Mouse (Mus musculus) layer of hippocampus, postnatal 25 days (tissue): ENCODE results near the gene Wdr13. TPM values are rescaled to one million over a fixed set of nuclear protein-coding genes. Genes with fewer than 3 reads are reported as not detected.
"Not testable (repeated sequence)": the region's sequence is repeated elsewhere in the genome, so short reads cannot be mapped to it uniquely, and the experiment has no call there.

Source experiments
- DNase-seq, 2 experiments: peaks; one replicate each; pipeline ENCODE4 v3.0.0; 2022; ENCODE audit warnings: mixed read lengths in 2 of 2, low spot score in 1 of 2; ENCODE audit errors: extremely low spot score in 1 of 2
- total RNA-seq, 2 experiments: library from RNA; stranded (reverse); gene quantifications; 2 replicates each; pipeline ENCODE4 v1.2.3; 2021

Wdr13 gene
- total RNA-seq, 2 experiments from 2014 or later = 199 to 214 TPM

GRCm38 (mm10) chrX:8115275-8115674, 17.4 kb downstream of the Wdr13 start:
- DNase-seq = no peak

GRCm38 (mm10) chrX:8105019-8105418, 27.7 kb downstream of the Wdr13 start:
- no peak for DNase-seq

GRCm38 (mm10) chrX:8102213-8102668, 30.5 kb downstream of the Wdr13 start:
- no peak for DNase-seq

- DNase-seq = peak; percentile 25 to 40
Observed at GRCm38 (mm10) chrX:8101017-8101416, 31.7 kb downstream of the Wdr13 start.

GRCm38 (mm10) chrX:8099435-8099834, 33.3 kb downstream of the Wdr13 start:
- DNase-seq = no peak

- peak; percentile 72 to 88 for DNase-seq
Observed at GRCm38 (mm10) chrX:8096787-8097242, 35.9 kb downstream of the Wdr13 start.

- peak; percentile 68 to 92 for DNase-seq
Observed at GRCm38 (mm10) chrX:8096068-8096786, 36.5 kb downstream of the Wdr13 start.

- DNase-seq = no peak
Observed at GRCm38 (mm10) chrX:8095546-8095945, 37.1 kb downstream of the Wdr13 start.

GRCm38 (mm10) chrX:8090954-8091347, 41.7 kb downstream of the Wdr13 start:
- not testable (repeated sequence) for DNase-seq

- no peak for DNase-seq
Observed at GRCm38 (mm10) chrX:8090346-8090953, 42.2 kb downstream of the Wdr13 start, which contains the start of gene Was. Was (minus strand) TSS chrX:8090498.

GRCm38 (mm10) chrX:8089746-8090145, 42.9 kb downstream of the Wdr13 start:
- DNase-seq = no peak

GRCm38 (mm10) chrX:8085611-8086010, 47.1 kb downstream of the Wdr13 start:
- DNase-seq = no peak

GRCm38 (mm10) chrX:8084771-8085259, 47.9 kb downstream of the Wdr13 start:
- no peak for DNase-seq

- DNase-seq = no peak
Observed at GRCm38 (mm10) chrX:8075104-8075503, 57.6 kb downstream of the Wdr13 start.

- peak; percentile 70 for DNase-seq
Observed at GRCm38 (mm10) chrX:8074430-8075014, 58.2 kb downstream of the Wdr13 start, which contains the start of gene Suv39h1. Suv39h1 (minus strand) TSS chrX:8074760.

GRCm38 (mm10) chrX:8073881-8074429, 58.7 kb downstream of the Wdr13 start:
- peak in 1 of 2 experiments; percentile 3 for DNase-seq

Other genes starting within 250 kb of the Wdr13 start
- 10 to 100 TPM; 44.7 to 45.9 TPM for gene Slc35a2, start 248.9 kb downstream of the Wdr13 start, total RNA-seq
- 10 to 100 TPM; 78.1 to 93.2 TPM for gene Pqbp1, start 233.6 kb downstream of the Wdr13 start, total RNA-seq
- gene Timm17b, start 233.5 kb downstream of the Wdr13 start, total RNA-seq = 10 to 100 TPM; 25.5 to 27.9 TPM
- gene Gm10491, start 225.1 kb downstream of the Wdr13 start, total RNA-seq = not detected
- not detected for gene Gm10490, start 223.3 kb downstream of the Wdr13 start, total RNA-seq
- gene Pcsk1n, start 213.1 kb downstream of the Wdr13 start, total RNA-seq = 100 to 1,000 TPM; 386 to 442 TPM
- gene Eras, start 204.3 kb downstream of the Wdr13 start, total RNA-seq = not detected
- gene Hdac6, start 185.0 kb downstream of the Wdr13 start, total RNA-seq = 10 to 100 TPM; 42.4 to 57.2 TPM
- not detected for gene Gata1, start 154.8 kb downstream of the Wdr13 start, total RNA-seq
- gene Glod5, start 114.4 kb downstream of the Wdr13 start, total RNA-seq = under 1 TPM; 0.59 to 0.71 TPM
- gene Suv39h1, start 58.1 kb downstream of the Wdr13 start, total RNA-seq = 10 to 100 TPM; 19.3 to 20.9 TPM
- 1 to 10 TPM; 1.0 to 1.5 TPM for gene Was, start 42.4 kb downstream of the Wdr13 start, total RNA-seq
- gene Rbm3, start 13.0 kb upstream of the Wdr13 start, total RNA-seq = 100 to 1,000 TPM in 1 of 2 experiments, 10 to 100 TPM in 1; 94.0 to 137 TPM
- 10 to 100 TPM; 13.3 to 13.9 TPM for gene Tbc1d25, start 43.3 kb upstream of the Wdr13 start, total RNA-seq
- gene Ebp, start 60.6 kb upstream of the Wdr13 start, total RNA-seq = 10 to 100 TPM; 36.1 to 38.4 TPM
- 100 to 1,000 TPM in 1 of 2 experiments, 10 to 100 TPM in 1; 94.5 to 101 TPM for gene Porcn, start 73.6 kb upstream of the Wdr13 start, total RNA-seq
- gene Ftsj1, start 119.5 kb upstream of the Wdr13 start, total RNA-seq = 10 to 100 TPM; 23.2 to 29.7 TPM
- gene Slc38a5, start 138.2 kb upstream of the Wdr13 start, total RNA-seq = 1 to 10 TPM; 5.3 to 7.9 TPM
- gene Ssxb10, start 194.5 kb upstream of the Wdr13 start, total RNA-seq = not detected
- not detected for gene Ssxb9, start 234.1 kb upstream of the Wdr13 start, total RNA-seq